Mouse (Mus musculus) hindbrain, postnatal 0 days (tissue): ENCODE results near the gene Mmp28. TPM values are rescaled to one million over a fixed set of nuclear protein-coding genes. Genes with fewer than 3 reads are reported as not detected.

ENCODE experiments used
- ATAC-seq: fragments of 200-750 bp; cut with Nextera tagmentation; 2 replicates; pipeline ENCODE4 v1.8.0; 2017; ENCODE audit warnings: mild to moderate bottlenecking, moderate TSS enrichment, moderate library complexity
- DNase-seq: peaks from one replicate; pipeline ENCODE4 v3.0.0-alpha.2; 2015; ENCODE audit warnings: low spot score
- H3K27ac ChIP-seq: fragments of 300-500 bp; sonication (generic); 2 replicates; pipeline ENCODE4 v1.5.1; 2014; ENCODE audit warnings: mild to moderate bottlenecking
- H3K27me3 ChIP-seq: fragments of 300-500 bp; sonication (generic); 2 replicates; pipeline ENCODE4 v1.6.1; 2014; ENCODE audit warnings: low read length, mixed read lengths; ENCODE audit not compliant: insufficient read depth
- H3K36me3 ChIP-seq: fragments of 300-500 bp; sonication (generic); 2 replicates; pipeline ENCODE4 v1.6.1; 2014; ENCODE audit warnings: low read length, mixed read lengths; ENCODE audit not compliant: insufficient read depth
- H3K4me1 ChIP-seq: fragments of 300-500 bp; sonication (generic); 2 replicates; pipeline ENCODE4 v1.6.1; 2014; ENCODE audit warnings: antibody characterized with exemption, low read length, mixed read lengths; ENCODE audit not compliant: insufficient read depth
- H3K4me2 ChIP-seq: fragments of 300-500 bp; sonication (generic); 2 replicates; pipeline ENCODE4 v1.6.1; 2014; ENCODE audit warnings: low read depth, mild to moderate bottlenecking, low read length, moderate library complexity, mixed read lengths
- H3K4me3 ChIP-seq: fragments of 300-500 bp; sonication (generic); 2 replicates; pipeline ENCODE4 v1.5.1; 2014; ENCODE audit warnings: low read length
- H3K9ac ChIP-seq: fragments of 300-500 bp; sonication (generic); replicated peaks from 2 replicates; pipeline ENCODE4 v1.6.1; 2014; ENCODE audit warnings: mild to moderate bottlenecking, low read length, moderate library complexity, mixed read lengths
- H3K9me3 ChIP-seq: fragments of 300-500 bp; sonication (generic); 2 replicates; pipeline ENCODE4 v1.6.1; 2016; ENCODE audit warnings: low read length, mixed read lengths
- CTCF ChIP-seq: IDR thresholded peaks from 2 replicates; pipeline ENCODE4 v1.5.1; 2016; ENCODE audit warnings: antibody characterized with exemption, control low read depth, low read depth
- WGBS: fragments of 180-500 bp; shearing (Covaris S2); extraction: QIAGEN DNeasy Blood & Tissue Kit; methylation state at CpG from one replicate; pipeline ENCODE4 v1.1.7; 2014; 5-methylcytosine and 5-hydroxymethylcytosine counted together
- polyA plus RNA-seq: library from polyadenylated mRNA; unstranded; fragments of >200 nt; fragmentation: Nextera tagmentation; extraction: Ambion mirVana; gene quantifications from 2 replicates; pipeline ENCODE4 v1.2.1, GENCODE M21; 2015
- total RNA-seq: library from RNA; depleted of rRNA; stranded (reverse); fragments of >200 nt; gene quantifications from 2 replicates; pipeline ENCODE4 v1.2.3, GENCODE M21; 2014

Gene Mmp28
- total and polyA plus RNA-seq, 2 experiments from 2014 or later, result 2.6 to 9.1 TPM

DNA sequence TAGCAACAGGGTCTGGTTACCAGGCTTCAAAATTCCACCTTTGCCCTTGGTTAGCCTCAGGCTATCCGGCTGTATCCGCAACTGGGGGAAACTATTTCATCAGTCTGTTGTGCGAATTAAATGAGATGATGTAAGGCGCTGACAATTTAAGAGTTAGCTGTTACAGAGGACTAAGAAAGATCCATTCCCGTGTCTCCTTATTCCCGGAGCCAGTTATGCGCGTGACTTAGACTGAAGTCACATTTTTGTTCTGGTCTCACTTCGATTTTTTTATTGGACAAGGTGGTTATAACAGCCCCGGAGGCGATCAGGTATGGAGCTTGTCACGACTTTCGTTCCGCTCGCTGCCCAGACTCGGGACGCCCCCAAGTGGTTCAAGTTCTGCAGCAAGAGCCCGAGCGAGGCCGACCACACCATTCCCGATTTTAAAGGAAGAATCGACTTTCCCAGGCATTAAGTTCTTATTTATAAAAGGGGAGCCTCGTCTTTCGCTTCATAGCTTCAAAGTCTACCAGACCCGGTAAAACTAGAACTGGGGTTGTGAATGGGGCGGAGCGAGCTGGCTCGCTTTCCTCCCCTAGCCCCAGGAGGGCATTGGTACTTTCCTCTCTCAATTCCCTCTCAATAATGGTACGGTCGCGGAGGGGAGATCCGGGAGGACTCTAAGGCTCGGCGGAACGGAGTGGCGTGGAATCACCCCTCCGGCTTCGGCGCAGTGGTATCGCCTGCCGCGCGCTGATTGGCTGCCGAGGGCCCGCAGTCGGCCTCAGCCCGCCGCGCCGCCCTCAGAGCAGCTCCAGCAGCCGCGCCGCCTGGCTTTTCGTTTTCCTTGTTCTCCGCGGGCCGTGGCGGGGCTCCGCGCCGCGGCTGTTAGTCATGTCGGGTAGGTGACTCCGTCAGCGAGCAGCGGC lies 9.7 kb upstream of the Mmp28 start, which contains the start of gene Taf15:
TSS of gene Taf15 (plus strand) at position 763 of the 911 bp plus-strand sequence.
- Histone ChIP-seq H3K27ac (peak within 1 kb of the TSS; percentile 96), H3K36me3 (no peaks in the 10 kb centered on the region; the same call in 1 of the 2 replicates), H3K9me3 (no peaks in the 10 kb centered on the region), H3K4me2 (peak within 1 kb of the TSS; percentile 87), H3K4me1 (peaks cover 8% of the 10 kb centered on the region; the same call in 1 of the 2 replicates), H3K9ac (peak within 1 kb of the TSS; percentile 81), H3K27me3 (no peaks in the 10 kb centered on the region), H3K4me3 (peak within 1 kb of the TSS; percentile 98)
- WGBS, result under 1% methylated on average over 65 of the region's 66 CpGs
- TF ChIP-seq CTCF, result peak; percentile 79
- DNase-seq (peak; percentile 99), ATAC-seq (peak; percentile 99)

GRCm38 (mm10) chr11:83471766-83472165 lies 8.9 kb upstream of the Mmp28 start:
- no peaks in the 10 kb centered on the region for H3K9me3 ChIP-seq
- H3K36me3 ChIP-seq, result no peaks in the 10 kb centered on the region; the same call in 1 of the 2 replicates
- H3K27ac ChIP-seq, result no peak overlapping the region
- ATAC-seq, result no peak
- H3K4me2 ChIP-seq, result peak overlapping the region; percentile 58
- H3K27me3 ChIP-seq, result no peaks in the 10 kb centered on the region
- peak overlapping the region; percentile 98; the same call in 1 of the 2 replicates for H3K4me3 ChIP-seq
- H3K9ac ChIP-seq, result no peak overlapping the region; the same call in 1 of the 2 replicates
- peaks cover 13% of the 10 kb centered on the region; the same call in 1 of the 2 replicates for H3K4me1 ChIP-seq
- no peak for DNase-seq
- no peak for TF ChIP-seq CTCF
- 94% methylated on average over 2 of the region's 2 CpGs for WGBS

GRCm38 (mm10) chr11:83468765-83469164 lies 5.9 kb upstream of the Mmp28 start:
- 95% methylated on average over 3 of the region's 3 CpGs for WGBS
- Histone ChIP-seq H3K36me3 (no peaks in the 10 kb centered on the region), H3K9ac (no peak overlapping the region), H3K9me3 (no peaks in the 10 kb centered on the region), H3K4me2 (no peak overlapping the region), H3K27me3 (no peaks in the 10 kb centered on the region), H3K4me3 (no peak overlapping the region), H3K27ac (no peak overlapping the region), H3K4me1 (peaks cover 16% of the 10 kb centered on the region)
- ATAC-seq (no peak), DNase-seq (no peak)
- TF ChIP-seq CTCF, result no peak

DNA sequence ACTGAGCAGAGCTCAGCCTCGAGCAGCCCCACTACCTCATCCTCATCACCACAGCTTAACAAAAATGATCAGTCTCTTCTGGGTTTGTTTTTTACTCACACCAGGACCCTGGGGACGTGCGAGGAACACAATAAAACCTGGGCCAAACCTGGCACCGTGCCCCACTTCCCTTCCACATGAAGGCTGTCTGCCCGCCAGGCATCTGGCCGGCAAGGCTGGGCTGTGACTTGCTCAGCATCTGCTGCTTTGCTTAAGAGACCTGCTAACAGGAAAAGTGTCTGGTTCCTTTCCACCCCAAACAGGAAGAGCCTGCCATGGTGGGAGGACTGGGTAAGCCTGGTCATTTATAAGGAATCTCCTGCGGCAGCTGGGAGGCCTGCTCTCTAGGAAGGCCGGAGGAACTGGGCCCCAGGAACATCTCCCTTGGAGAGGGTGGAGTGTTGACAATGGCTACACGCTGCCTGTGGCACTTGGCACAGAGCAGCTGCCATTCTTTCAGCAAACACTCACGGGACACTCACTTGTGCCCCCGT lies 4.3 kb upstream of the Mmp28 start:
- DNase-seq (peak; percentile 81), ATAC-seq (peak; percentile 53)
- 35% methylated on average over 11 of the region's 11 CpGs for WGBS
- TF ChIP-seq CTCF, result no peak
- Histone ChIP-seq H3K27me3 (no peaks in the 10 kb centered on the region), H3K4me1 (peaks cover 27% of the 10 kb centered on the region), H3K4me2 (no peak overlapping the region), H3K4me3 (no peak overlapping the region), H3K9ac (no peak overlapping the region), H3K36me3 (no peaks in the 10 kb centered on the region), H3K9me3 (no peaks in the 10 kb centered on the region), H3K27ac (peak overlapping the region; percentile 76)

DNA sequence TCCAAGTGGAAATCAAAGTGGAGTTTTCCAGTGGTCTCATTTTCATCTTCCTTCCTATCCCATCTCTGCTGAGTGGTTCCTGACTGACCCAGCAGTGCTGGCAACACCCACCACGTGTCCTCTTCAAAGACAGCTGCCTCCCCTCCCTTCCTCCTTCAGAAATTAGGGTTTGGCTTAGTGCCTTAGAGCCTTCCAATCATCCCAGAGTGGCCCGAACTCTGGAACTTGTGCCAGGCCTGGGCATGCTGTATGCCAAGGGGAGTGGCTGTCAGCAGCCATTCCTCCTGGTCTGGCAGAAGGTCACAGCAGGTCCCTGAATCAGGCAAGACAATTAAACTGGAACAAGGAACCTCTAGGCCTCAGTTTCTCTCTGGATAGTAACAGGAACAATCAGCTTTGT lies 3.1 kb upstream of the Mmp28 start:
- H3K27me3 ChIP-seq, result no peaks in the 10 kb centered on the region
- H3K27ac ChIP-seq, result peak overlapping the region; percentile 76
- ATAC-seq (peak; percentile 82), DNase-seq (peak; percentile 88)
- peaks cover 28% of the 10 kb centered on the region for H3K4me1 ChIP-seq
- no peak overlapping the region for H3K4me3 ChIP-seq
- no peak for TF ChIP-seq CTCF
- no peak overlapping the region for H3K9ac ChIP-seq
- no peaks in the 10 kb centered on the region for H3K36me3 ChIP-seq
- no peak overlapping the region for H3K4me2 ChIP-seq
- H3K9me3 ChIP-seq, result no peaks in the 10 kb centered on the region
- WGBS, result 17% methylated on average over 2 of the region's 2 CpGs

DNA sequence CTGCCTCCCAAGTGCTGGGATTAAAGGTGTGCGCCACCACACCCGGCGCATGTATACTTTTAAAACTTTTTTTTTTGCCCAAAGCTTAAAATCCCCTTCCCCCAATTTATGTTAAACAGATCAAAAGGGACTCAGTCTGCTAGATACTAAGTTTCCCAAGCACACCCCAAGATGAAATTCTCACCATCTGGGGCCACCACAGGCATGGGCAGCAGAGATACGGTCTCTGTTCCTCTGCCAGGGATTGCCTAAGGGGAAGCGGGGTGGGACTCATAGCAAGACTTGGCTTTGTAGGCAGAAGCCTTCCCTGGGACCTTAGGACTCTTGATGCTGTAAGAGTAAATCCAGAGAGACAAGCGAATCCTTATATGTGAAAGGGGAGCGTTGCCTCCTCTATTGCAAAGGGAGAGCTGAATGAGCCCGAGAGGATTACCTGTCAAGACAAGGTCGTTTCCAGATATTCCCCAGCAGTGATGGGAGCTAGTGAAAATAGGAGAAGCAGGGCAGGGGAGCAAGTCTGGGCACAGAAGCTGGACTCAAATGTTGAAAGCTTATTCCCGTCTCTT lies 1.3 kb downstream of the Mmp28 start:
- 67% methylated on average over 10 of the region's 10 CpGs for WGBS
- no peak overlapping the region for H3K9ac ChIP-seq
- H3K36me3 ChIP-seq, result no peaks in the 10 kb centered on the region
- DNase-seq, result no peak
- H3K9me3 ChIP-seq, result no peaks in the 10 kb centered on the region
- no peaks in the 10 kb centered on the region for H3K27me3 ChIP-seq
- TF ChIP-seq CTCF, result no peak
- ATAC-seq, result no peak
- H3K4me3 ChIP-seq, result no peak overlapping the region
- H3K4me1 ChIP-seq, result peaks cover 21% of the 10 kb centered on the region
- H3K4me2 ChIP-seq, result peak overlapping the region; percentile 76; the same call in 1 of the 2 replicates
- no peak overlapping the region for H3K27ac ChIP-seq
